Mouse (Mus musculus) heart, adult 8-10 months (tissue): ENCODE measurements around the gene Ephb1. TPM values are rescaled to one million over a fixed set of nuclear protein-coding genes. Genes with fewer than 3 reads are reported as not detected.

ENCODE experiments used
- DNase-seq: peaks from one replicate; pipeline ENCODE4 v3.0.0; 2022; ENCODE audit warnings: low spot score
- total RNA-seq, 4 experiments: library from RNA; stranded (reverse); gene quantifications; 2 replicates each; pipeline ENCODE4 v1.2.4; 2022

Ephb1 gene
- 10 to 100 TPM; 21.2 to 26.3 (median 24.3) TPM for total RNA-seq

DNA sequence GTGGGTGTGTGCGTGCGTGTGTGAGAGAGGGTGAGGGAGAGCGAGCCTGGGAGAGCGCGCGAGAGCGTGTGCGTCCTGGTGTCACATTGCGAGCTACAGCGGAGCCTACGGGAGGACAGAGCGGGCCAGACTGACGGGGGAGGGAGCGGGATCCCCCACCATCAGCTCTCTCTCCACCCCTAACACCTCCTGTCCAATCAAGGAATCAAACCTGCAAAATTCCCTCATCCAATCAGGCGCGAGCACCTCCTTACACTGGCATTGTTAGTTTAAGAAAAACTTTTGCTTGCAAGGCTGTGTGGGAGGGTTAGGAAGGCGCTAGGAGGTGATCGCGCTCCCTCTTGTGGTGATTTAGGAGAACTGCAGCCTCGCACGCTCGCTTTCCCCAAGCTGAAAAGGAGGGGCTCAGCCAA lies at the start of gene Ephb1:
Gene Ephb1, minus strand, starts transcription at position 133 of the 413 bp plus-strand sequence.
- peak; percentile 89 for DNase-seq

DNA sequence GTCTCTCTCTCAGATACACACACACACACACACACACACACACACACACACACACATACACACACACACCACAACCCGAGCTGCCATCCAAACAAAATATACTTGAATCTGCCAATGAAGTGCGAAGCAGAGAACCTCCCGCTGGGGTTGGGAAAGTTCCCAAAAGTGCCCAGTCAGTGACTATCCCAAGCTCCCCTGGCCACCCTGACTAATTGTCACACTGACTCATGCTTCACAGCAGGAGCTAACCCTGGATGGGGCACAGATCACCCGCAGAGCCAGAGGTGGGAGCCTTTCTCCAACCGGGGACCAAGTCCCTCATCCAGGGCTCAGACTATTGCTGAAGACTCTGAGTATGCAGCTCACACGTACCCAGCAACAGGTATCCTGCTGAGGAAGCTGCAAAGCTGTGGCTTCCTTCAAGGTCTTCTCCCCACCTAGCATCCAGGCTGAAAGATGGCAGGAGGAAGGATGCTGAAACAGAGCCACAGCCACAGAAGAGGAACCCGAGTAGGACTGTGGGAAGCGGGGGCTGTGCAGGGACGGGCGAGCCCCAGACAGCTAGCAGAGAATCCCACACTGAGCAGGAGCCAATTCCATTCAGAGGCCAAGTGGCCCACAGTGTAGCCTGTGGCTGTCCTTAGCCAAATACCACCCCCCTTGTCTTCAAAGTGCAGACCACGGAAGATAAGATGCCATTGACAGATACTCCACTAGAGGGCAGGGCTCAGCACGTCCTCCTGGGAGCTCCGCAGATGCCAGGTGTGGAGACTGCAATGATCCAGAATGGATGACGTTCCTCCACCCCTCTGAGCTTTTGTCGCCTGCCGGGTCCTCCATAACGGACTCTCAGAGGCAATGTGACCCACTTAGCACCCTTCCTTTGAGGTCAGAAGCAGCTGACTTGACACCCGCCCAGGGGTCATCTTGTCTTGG lies 48.9 kb upstream of the Ephb1 start:
- peak; percentile 36 for DNase-seq

GRCm38 (mm10) chr9:102402671-102403070 lies 48.2 kb upstream of the Ephb1 start:
- no peak for DNase-seq

- DNase-seq, result no peak
Measured at GRCm38 (mm10) chr9:102388266-102388665, 33.8 kb upstream of the Ephb1 start.

- no peak for DNase-seq
Measured at GRCm38 (mm10) chr9:102386816-102387215, 32.3 kb upstream of the Ephb1 start.

DNA sequence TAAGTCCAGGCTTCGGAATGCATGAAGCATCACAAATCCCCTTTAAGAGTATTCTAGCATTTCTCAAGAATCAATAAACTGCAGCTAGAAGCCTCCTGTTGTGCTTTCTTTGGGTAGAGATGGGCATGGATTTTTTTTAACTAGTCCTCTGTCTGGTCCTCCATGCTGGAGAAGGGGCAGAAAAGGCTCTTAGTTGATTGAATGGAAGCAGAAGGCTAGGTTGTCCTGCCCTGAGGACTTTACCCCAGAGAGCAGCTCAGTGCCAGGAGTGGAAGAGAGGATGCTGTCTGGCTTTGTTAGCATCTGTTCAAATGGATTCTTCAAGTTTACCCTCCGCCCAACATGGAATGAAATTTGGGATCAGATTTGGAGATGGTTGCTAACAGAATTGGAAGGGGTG lies 25.7 kb upstream of the Ephb1 start:
- DNase-seq, result no peak

- DNase-seq, result no peak
Measured at GRCm38 (mm10) chr9:102374661-102375060, 20.2 kb upstream of the Ephb1 start.

DNA sequence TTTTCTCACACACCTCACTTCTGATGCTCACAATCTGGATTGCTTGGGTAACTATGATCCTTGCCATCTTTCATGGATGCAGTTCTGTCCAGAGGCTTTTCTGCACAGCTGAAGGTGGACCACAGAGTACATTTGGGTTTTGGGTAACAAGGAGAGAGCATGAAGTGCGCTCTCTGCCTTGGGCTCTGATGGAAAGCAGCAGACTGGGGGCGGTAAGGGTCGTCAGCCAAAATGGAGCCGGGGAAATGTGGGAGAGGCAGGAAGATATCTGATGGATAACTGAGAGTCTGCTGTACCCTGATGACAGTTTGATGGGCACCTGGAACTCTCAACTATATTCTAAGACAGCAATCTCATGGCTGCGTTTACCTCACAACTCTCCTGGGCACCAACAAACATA lies 19.4 kb upstream of the Ephb1 start:
- DNase-seq, result no peak

DNA sequence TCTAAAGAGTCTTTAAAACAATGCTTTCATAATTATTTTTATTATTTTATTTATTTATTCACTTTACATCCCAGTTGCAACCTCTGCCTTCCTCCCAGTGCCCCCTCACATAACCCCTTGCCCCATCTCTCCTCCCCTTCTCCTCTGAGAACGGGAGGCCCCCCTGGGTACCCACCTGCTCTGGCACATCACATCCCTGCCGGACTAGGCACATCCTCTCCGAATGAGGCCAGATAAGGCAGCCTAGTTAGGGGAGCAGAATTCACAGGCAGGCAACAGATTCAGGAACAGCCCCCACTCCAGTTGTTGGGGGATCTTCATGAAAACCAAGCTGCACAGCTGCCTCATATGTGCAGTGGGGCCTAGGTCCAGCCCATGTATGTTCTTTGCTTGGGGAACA lies 17.4 kb upstream of the Ephb1 start:
- DNase-seq, result no peak

DNA sequence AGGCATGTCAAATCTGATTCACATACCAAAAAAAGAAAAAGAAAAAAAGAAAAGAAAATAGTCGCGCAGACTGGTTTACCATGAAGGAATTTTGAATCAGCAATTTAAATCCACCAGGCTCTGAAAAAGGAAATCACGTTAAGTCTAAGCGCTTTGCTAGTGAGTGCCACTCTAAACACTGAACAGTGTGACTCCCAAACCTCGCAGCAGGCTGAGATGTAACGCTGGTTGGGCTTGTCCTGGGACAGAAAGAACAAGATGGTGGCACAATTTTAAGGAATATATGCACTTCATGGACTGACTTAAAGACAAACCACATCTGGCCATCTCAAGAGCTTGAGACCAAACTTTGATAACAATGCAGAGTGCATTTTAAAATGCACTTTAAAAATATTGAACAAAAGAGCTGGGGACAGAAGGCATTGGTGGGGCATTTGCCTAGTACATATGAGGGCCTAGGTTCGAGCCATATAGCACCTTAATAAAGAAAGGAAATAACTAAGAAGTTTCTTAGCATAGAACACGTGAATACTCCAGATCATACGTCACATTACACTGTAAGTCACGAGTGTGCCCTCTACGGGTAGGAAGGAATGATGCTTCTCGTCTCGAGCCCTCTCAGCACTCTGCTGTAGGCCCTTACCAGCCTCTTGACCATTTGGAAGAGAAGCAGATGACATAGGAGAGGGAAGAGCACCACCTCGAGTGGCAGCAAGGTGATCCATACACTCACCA lies 16.7 kb upstream of the Ephb1 start:
- no peak for DNase-seq

DNA sequence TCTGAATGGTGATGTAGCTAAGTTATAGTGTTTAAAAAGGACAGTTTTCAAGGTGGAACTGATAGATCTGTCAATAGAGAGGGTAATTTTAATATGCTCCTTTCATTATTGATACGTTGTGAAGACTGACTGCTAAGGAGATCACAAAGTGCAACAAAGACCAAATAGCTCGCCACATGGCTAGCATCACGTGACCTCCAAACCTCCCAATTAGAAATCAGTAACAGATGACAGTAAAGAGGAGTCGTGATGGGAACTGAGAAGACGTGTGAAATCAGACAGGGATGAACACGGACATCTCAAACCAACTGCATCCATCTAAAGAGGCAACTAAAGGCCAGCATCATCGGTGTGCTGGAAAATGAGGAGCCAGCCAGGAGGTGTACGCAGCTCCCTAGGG lies 15.6 kb upstream of the Ephb1 start:
- no peak for DNase-seq

GRCm38 (mm10) chr9:102369141-102369540 lies 14.6 kb upstream of the Ephb1 start:
- no peak for DNase-seq

- no peak for DNase-seq
Measured at GRCm38 (mm10) chr9:102367796-102368195, 13.3 kb upstream of the Ephb1 start.

GRCm38 (mm10) chr9:102365536-102365935 lies 11.0 kb upstream of the Ephb1 start:
- DNase-seq, result no peak

DNA sequence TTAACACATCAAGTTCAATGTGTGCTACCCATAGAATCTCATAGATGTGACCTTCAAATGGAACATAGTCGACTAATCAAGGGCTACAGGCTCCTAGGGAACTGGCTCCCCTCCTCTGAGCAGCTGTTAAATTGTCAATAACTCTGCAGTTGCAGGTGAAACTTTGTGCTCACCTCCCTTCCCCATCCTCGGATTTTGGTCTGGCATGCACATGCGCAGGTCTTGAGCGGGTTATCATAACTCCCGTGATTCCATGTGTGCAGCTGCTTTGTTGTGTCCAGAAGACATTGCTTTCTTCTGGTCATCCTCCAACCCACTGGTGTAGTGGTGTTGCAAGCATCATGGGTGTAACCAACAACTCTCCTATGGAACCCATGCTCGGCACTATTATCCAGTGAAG lies 4.8 kb upstream of the Ephb1 start:
- no peak for DNase-seq

- DNase-seq, result no peak
Measured at GRCm38 (mm10) chr9:102358711-102359110, 4.2 kb upstream of the Ephb1 start.

DNA sequence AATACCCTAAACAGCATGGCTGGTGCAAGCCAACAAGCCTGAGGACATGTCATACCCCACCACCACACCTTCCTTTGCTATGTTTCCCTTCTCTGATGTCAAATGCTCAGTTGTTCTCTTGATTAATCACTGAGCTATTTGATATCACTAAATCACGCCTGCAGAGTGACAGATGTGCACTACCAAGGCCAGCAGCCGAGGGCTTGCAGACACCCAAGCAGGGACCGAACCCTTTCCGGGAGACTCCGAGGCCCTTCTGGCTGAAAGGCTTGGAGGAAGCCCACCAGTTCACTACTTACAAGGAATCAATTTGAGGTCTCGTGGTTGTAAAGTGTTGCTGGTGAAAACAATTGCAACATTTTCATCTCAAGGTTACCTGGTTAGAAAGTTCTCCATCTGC lies 3.5 kb upstream of the Ephb1 start:
- DNase-seq, result no peak

- DNase-seq, result no peak
Measured at GRCm38 (mm10) chr9:102356516-102356915, 2.0 kb upstream of the Ephb1 start.

DNA sequence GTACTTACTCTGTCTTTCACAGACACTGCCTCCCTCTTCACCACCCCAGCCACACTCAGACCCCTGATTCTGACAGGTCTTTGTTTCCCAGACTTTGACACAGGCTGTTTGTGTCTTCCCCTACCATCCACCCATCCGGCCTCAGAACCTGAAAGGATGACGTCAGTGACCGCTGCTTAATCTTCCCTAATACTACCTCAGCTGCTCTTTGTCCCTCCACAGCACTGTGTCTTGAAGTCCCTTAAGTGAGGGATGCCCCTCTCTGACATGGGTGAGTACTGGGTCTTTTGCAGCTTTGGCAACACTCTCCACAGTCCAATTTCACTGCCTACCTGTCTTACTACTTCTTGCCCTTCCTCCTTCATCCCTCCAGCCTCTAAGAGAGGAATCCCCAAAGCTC lies 1.2 kb upstream of the Ephb1 start:
- DNase-seq, result no peak

- peak; percentile 9 for DNase-seq
Measured at GRCm38 (mm10) chr9:102353636-102354491, 629 bp downstream of the Ephb1 start.

GRCm38 (mm10) chr9:102353056-102353635 lies 1.3 kb downstream of the Ephb1 start:
- DNase-seq, result no peak
